Mouse (Mus musculus): ENCODE data around the gene Gart.

- TF ChIP-seq CHD2 (IDR thresholded peaks at IDR 0.05; ENCODE audit: low read length), result no peak
- no peak for TF ChIP-seq GATA1 (IDR thresholded peaks at IDR 0.05; ENCODE audit: low read depth, low read length)
- TF ChIP-seq CTCF (IDR thresholded peaks at IDR 0.05 in 2 of 3, conservative IDR thresholded peaks at IDR 0.05 in 1 of 3; ENCODE audit: control insufficient read depth in 1 of 3, insufficient read depth in 1 of 3, low read depth in 2 of 3, low read length in 3 of 3, poor library complexity in 1 of 3, severe bottlenecking in 1 of 3), result no peak
- TF ChIP-seq POLR2A (IDR thresholded peaks at IDR 0.05; ENCODE audit: control insufficient read depth in 1 of 2, insufficient read depth in 1 of 2, low read depth in 1 of 2, low read length in 2 of 2, poor library complexity in 1 of 2), result no peak
- TF ChIP-seq EP300 (IDR thresholded peaks at IDR 0.05; ENCODE audit: low read depth in 1 of 2, low read length in 2 of 2), result no peak
- no peak for TF ChIP-seq MAFK (IDR thresholded peaks at IDR 0.05; ENCODE audit: borderline replicate concordance, low read depth, low read length)
- no peak for TF ChIP-seq UBTF (IDR thresholded peaks at IDR 0.05; ENCODE audit: borderline replicate concordance, insufficient read depth, low read depth, low read length)
- no peak for TF ChIP-seq SIN3A (IDR thresholded peaks at IDR 0.05; ENCODE audit: low read length)
- no peak for TF ChIP-seq GABPA (IDR thresholded peaks at IDR 0.05; ENCODE audit: low read depth, low read length)
- no peak for TF ChIP-seq HCFC1 (IDR thresholded peaks at IDR 0.05; ENCODE audit: low read depth, low read length)
- TF ChIP-seq CHD1 (IDR thresholded peaks at IDR 0.05; ENCODE audit: low read depth, low read length), result no peak
- TF ChIP-seq USF1 (IDR thresholded peaks at IDR 0.05; ENCODE audit: low read depth, low read length), result no peak
- no peak for TF ChIP-seq NELFE (IDR thresholded peaks at IDR 0.05; ENCODE audit: low read depth, low read length)
- TF ChIP-seq MAX (IDR thresholded peaks at IDR 0.05; ENCODE audit: low read length), result no peak
These were observed 23.7 kb downstream of the Gart start for GRCm38 (mm10) chr16:91623074-91623473.
